Mouse (Mus musculus) G1E (cell line): ENCODE data around the gene Hhipl1.

ENCODE experiments used
- CTCF ChIP-seq: IDR thresholded peaks from 2 replicates; pipeline ENCODE4 v1.5.1; 2012; ENCODE audit warnings: low read depth, low read length, inconsistent platforms, mixed read lengths
- GATA1 ChIP-seq: IDR thresholded peaks from 2 replicates; pipeline ENCODE4 v1.6.1; 2012; ENCODE audit warnings: borderline replicate concordance, low read length, inconsistent platforms, mixed read lengths
- POLR2AphosphoS5 ChIP-seq: IDR thresholded peaks from 2 replicates; pipeline ENCODE4 v1.6.1; 2012; ENCODE audit warnings: low read depth, low read length, inconsistent platforms; ENCODE audit not compliant: insufficient replicate concordance

GRCm38 (mm10) chr12:108267653-108268052 is 38.4 kb upstream of the Hhipl1 start:
- TF ChIP-seq CTCF (no peak), GATA1 (no peak), POLR2AphosphoS5 (no peak)
